Mouse (Mus musculus): ENCODE results near the gene Cacna1d.

Cacna1d gene

GRCm38 (mm10) chr14:30371070-30371469 is 120.2 kb downstream of the Cacna1d start:
- no peak for DNase-seq (ENCODE audit: low spot score in 2 of 2)

GRCm38 (mm10) chr14:30367074-30367473 is 124.2 kb downstream of the Cacna1d start:
- no peak for DNase-seq (ENCODE audit: low spot score in 2 of 2)

- DNase-seq (ENCODE audit: low spot score in 2 of 2), result no peak
Observed at GRCm38 (mm10) chr14:30365866-30366265, 125.4 kb downstream of the Cacna1d start.

DNA sequence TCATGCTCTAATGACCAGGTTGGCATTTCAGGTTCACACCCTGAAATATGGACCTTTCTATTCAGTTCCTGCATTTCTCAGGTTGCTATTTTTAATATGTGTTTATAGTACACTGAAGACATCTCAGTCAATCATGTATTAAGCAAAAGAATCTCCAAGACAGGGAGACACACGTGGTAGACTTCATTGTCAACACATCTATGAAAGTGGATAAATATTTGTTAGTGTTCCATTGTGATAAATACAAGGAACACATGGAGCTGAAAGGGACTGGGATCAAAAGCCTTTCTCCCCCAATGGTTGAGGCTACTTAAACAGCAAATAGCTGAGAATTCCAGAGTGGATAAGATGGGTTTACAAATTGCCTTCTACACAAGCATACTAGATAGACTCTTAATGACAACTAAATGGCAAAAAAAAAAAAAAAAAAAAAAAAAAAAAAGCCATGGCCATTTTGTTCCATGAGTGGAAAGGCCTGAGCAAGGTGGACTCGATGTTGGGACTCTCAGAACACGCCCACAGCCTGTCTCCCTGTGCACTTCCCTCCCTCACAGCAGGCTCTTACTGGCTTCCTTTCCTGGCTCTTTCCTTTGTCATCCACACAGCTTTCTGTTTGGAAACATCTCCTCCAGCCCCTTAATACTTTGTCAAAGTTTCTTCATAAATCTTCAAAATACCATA is 127.6 kb downstream of the Cacna1d start:
- no peak for DNase-seq (ENCODE audit: low spot score in 2 of 2)

- DNase-seq (ENCODE audit: low spot score in 2 of 2), result no peak
Observed at GRCm38 (mm10) chr14:30362370-30362769, 128.9 kb downstream of the Cacna1d start.

GRCm38 (mm10) chr14:30360478-30360877 is 130.8 kb downstream of the Cacna1d start:
- no peak for DNase-seq (ENCODE audit: low spot score in 2 of 2)

- DNase-seq (ENCODE audit: low spot score in 2 of 2), result no peak
Observed at GRCm38 (mm10) chr14:30360004-30360403, 131.3 kb downstream of the Cacna1d start.

DNA sequence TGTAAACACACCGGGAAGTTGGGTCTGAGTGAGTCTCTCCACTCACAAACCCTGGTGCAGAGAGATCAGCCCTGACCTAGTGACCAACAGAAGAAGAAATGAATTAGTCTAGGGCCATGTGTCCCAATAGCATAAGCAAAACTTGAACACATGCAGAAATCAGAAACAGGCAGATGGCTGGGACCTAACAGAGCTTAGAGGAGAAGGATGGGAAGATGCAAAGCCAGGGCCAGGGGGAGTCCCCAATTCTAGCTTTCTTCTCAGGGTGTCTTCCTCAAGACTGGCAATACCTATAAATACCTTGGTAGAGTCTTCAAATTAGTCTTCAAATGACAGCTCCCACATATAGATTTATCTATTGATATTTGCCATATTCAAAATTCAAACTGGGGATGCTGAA is 133.2 kb downstream of the Cacna1d start:
- no peak for DNase-seq (ENCODE audit: low spot score in 2 of 2)

GRCm38 (mm10) chr14:30356456-30356855 is 134.8 kb downstream of the Cacna1d start:
- no peak for DNase-seq (ENCODE audit: low spot score in 2 of 2)

- DNase-seq (ENCODE audit: low spot score in 2 of 2), result no peak
Observed at GRCm38 (mm10) chr14:30354761-30355160, 136.5 kb downstream of the Cacna1d start.

DNA sequence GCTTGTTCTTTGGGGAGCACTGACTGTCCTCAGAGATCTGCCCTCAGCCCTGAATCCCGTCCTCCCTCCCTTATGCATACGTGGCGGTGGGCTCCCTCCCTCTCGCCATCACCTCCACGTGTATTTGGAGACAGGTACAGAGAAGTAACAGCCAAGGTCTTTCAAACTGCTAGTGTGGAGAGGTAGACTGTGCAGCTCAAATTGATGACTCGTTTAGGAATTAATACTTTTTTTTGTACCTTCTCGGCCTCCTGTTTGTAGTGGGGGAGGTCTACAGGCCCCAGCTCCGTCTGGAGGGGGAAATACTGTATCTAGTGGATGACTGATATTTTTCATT is 137.2 kb downstream of the Cacna1d start:
- DNase-seq (ENCODE audit: low spot score in 2 of 2), result no peak

DNA sequence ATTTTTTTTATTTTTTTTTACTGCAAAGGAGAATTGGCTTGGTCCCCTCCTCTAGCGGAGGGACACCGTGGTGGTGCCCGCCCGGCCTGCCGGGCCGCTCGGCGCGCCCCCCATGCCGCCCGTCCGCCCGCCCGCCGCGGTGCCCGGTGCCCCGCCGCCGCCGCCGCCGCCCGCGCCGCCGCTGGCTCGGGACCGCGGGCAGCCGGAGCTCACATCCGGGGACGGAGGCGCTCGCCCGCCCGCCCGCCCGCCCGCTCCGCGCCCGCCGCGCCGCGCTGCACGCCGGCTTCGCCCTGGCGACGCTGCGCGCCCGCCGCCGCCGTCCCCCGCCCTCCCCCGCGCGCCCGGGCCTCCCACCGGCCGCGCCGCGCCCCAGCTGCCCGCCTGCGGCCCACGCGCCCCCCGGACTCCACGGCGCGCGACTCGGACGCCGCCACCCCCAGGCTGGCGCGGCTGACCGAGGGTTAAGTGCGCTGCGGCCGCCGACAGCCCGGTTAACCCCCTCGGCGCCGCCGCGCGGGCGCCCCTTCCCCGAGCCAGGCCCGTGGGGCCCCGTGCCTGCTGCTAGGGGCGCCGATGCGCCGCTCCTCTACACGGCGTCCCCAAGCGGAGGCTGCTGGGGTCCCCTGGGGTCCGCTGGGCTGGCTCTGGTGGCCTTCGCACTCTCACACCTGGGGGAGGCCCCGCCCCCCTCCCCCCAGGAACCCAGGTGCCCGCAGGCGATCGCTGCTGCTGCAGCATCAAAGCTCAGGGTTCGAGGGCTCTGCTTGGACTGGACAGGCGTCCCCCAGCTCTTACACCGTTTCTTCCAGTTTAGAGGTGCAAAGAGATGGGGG is 137.7 kb downstream of the Cacna1d start:
- DNase-seq (ENCODE audit: low spot score in 2 of 2), result no peak

- no peak for DNase-seq (ENCODE audit: low spot score in 2 of 2)
Observed at GRCm38 (mm10) chr14:30352951-30353270, 138.3 kb downstream of the Cacna1d start.

DNA sequence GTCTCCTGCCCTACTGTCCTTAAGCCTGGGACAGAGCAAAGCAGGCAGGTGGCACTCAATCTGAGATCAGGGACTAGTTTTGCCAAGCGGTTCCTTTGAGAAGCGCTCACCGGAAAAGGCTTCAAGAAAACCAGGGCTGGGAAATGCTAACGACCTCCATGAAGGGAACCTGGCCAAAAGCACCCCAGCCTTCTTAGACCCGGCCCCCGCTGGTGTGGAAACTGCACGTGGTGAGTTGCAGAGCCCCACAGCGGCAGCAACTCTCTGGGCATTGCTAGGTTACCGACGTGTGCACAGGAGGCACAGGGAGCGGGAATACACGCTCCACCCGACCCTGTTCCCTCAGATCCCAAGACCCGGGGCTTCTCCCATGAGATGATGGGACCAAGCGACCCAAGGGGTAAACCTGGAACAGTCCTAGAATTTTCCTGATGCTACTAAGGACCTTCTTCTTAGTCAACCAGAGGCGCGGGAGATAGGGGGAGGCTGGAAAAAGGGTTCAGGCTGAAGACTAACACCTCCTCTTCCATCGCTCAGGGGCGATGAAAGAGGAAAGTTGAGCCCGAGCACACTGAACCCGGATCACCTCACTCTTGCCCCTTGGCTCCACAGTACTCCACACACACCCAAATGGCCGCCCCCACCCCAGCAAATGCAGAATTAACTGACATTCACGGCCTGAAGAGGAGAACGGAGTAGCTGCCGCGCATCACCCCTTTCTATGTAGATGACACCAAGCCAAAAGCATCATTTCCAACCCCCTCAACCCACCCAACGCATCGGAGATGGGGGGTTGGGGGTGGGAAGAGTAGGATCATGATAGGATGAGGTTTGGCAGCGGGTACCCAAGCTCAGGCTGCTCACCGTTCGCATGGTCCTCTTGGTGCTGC is 138.9 kb downstream of the Cacna1d start:
- DNase-seq (ENCODE audit: low spot score in 2 of 2), result no peak

DNA sequence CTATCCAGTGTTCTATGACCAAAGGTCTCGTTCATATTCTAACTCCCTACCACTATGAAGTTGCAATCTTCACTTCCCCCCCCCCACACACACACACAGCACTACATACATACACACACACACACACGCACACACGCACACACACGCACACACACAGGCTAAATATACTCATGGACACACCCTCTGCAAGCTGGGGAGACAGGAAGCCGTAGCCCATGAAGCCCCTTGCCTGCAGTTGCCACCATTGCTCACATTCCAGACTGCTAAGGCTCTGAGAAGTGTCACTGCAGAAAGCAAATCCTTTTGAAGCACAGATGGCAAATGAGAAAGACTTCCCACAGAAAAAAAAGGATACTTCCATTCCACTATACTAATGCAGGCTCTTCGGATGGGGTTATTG is 141.0 kb downstream of the Cacna1d start:
- DNase-seq (ENCODE audit: low spot score in 2 of 2), result no peak

DNA sequence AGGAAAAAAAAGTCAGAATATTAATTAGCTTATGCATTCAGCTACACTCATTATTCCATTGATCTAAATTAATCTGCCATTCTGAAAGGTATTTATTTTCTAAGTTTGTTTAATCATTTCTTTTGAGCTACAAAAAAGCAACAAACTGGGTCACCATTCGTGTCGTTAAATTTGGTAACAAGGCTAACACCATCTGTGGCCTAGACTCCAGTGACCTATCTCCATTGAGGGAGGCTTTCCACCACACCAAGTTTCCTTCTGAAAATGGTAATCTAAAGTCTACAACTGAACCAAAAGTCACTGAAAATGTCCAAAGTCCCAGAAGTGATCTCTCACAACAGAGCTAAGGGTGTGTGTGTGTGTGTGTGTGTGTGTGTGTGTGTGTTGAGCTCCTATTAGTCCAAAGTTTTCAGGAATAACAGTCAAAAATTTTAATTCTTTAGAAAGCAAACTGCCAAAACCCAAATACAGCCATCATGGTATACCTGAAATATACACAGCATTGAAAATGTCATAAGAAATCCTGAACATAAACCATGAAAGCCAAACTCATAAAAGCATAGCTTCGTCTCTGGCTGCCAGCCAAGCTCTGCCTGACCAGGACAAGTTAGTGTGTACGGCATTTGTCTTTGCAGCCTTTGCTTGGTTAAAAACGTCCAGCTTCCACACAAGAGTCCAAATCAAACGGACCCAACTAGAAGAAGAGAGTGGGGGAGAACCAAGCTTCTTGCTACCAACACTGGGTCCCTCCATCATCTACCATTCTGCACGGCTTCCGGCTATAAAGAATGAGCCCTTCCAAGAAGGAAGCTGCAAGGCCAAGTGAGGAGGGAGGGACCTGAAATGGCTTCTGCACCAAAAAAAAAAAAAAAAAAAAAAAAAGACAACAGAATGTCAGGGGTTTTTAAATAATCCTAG is 146.0 kb downstream of the Cacna1d start:
- no peak for DNase-seq (ENCODE audit: low spot score in 2 of 2)

- DNase-seq (ENCODE audit: low spot score in 2 of 2), result no peak
Observed at GRCm38 (mm10) chr14:30343740-30344139, 147.5 kb downstream of the Cacna1d start.

DNA sequence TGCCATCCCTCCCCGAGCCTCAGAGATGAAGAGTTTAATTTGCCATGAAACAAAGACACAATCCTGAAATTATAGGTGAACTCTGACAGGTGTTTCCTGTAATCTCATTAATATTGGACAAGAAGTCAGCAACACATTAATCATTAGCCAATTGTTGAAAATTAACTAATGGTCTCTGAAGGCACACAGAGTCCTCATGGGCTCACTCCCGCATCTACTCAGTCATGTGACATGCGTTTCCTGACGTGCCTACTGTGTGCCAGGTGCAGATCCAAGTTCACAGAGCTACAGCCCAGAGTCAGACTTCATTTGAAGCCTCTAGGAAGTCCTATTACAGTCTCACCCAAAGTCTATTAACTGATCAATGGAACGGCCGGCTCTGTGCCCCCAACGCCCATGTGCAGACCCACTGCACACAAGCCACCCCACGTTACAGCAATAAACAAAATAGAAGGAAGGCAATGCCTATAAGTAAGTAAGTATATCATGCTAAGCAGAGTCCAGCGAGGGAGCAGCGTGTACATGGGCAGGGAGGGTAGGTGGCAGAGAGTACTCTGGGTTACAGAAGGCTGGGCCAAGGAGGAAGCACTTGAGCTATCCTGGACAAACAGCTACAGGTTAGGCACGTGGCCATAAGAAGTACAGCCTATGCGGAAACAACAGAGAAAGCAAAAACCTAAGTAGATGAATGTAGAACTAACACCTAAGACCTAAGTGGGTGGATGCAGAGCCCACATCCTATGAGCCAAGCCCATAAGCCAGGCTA is 149.2 kb downstream of the Cacna1d start:
- no peak for DNase-seq (ENCODE audit: low spot score in 2 of 2)

- DNase-seq (ENCODE audit: low spot score in 2 of 2), result no peak
Observed at GRCm38 (mm10) chr14:30340140-30340539, 151.1 kb downstream of the Cacna1d start.

DNA sequence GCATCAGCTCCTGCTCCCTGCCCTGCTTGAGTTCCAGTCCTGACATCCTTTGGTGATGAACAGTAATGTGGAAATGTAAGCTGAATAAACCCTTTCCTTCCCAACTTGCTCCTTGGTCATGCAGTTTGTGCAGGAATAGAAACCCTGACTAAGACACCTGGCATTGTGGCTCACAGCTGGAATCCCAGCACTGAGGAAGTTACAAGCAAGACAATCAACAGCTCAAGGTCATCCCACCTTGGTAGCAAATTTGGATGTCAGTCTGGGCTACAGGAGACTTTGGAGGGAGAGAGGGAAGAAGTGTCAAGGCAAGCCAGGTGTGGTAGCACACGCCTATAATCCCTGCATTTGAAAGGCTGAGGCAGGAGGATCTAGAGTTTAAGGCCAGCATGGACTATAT is 159.4 kb downstream of the Cacna1d start:
- DNase-seq (ENCODE audit: low spot score in 2 of 2), result no peak
